Mouse (Mus musculus) lung, adult 2 months (tissue): Measurements from ENCODE around the gene Gm28053.

Source experiments
- CTCF ChIP-seq: fragments of 200-500 bp; IDR thresholded peaks from 2 replicates; pipeline ENCODE4 v1.5.1; 2011; ENCODE audit warnings: mild to moderate bottlenecking, low read length, control low read depth; ENCODE audit not compliant: insufficient read depth
- POLR2A ChIP-seq: fragments of 200-500 bp; IDR thresholded peaks from 2 replicates; pipeline ENCODE4 v1.6.1; 2011; ENCODE audit warnings: low read depth, mild to moderate bottlenecking, control low read depth, low read length, borderline replicate concordance; ENCODE audit errors: extremely low read depth

DNA sequence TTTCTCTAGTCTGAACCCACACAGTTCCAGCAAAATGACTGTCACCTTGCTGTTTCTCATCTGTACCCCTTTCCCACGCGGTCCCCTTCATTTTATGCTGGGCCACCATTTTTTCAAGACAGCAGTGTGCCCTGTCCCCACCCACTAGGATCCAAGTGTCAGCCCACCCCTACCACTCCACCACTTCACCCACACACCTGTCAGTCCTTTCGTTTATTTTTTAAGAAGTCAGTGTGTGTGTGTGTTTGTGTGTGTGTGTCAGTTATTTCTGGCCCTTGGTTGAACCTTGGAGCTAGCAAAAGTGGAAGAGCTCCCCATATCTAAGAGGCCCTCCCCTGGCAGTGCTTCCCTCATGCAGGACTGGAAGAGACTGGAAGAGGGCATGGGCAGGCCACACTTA lies 50.5 kb downstream of the Gm28053 start:
- no peak for TF ChIP-seq CTCF
- TF ChIP-seq POLR2A, result no peak
